Mouse (Mus musculus) forebrain, embryonic 15.5 days (tissue): ENCODE results near the gene Cep162. TPM values are rescaled to one million over a fixed set of nuclear protein-coding genes. Genes with fewer than 3 reads are reported as not detected.
A peak's percentile ranks its signal among the peaks of the same experiment; 100 is the strongest.

Source experiments
- ATAC-seq: fragments of 200-750 bp; cut with Nextera tagmentation; replicated peaks from 2 replicates; pipeline ENCODE4 v1.8.0; 2017; ENCODE audit warnings: mild to moderate bottlenecking, moderate TSS enrichment, moderate library complexity
- H3K27ac ChIP-seq: fragments of 300-500 bp; sonication (generic); replicated peaks from 2 replicates; pipeline ENCODE4 v1.5.1; 2015; ENCODE audit warnings: mild to moderate bottlenecking, inconsistent platforms
- H3K27me3 ChIP-seq: fragments of 300-500 bp; sonication (generic); 2 replicates; pipeline ENCODE4 v1.6.1; 2015; ENCODE audit warnings: inconsistent platforms
- H3K36me3 ChIP-seq: fragments of 300-500 bp; sonication (generic); 2 replicates; pipeline ENCODE4 v1.6.1; 2015; ENCODE audit warnings: mild to moderate bottlenecking, inconsistent platforms
- H3K4me1 ChIP-seq: fragments of 300-500 bp; sonication (generic); 2 replicates; pipeline ENCODE4 v1.6.1; 2015; ENCODE audit warnings: inconsistent platforms
- H3K4me2 ChIP-seq: fragments of 300-500 bp; sonication (generic); replicated peaks from 2 replicates; pipeline ENCODE4 v1.6.1; 2015; ENCODE audit warnings: mild to moderate bottlenecking, inconsistent platforms
- H3K4me3 ChIP-seq: fragments of 300-500 bp; sonication (generic); 2 replicates; pipeline ENCODE4 v1.5.1; 2015; ENCODE audit warnings: mild to moderate bottlenecking, inconsistent platforms
- H3K9ac ChIP-seq: fragments of 300-500 bp; sonication (generic); replicated peaks from 2 replicates; pipeline ENCODE4 v1.6.1; 2015; ENCODE audit warnings: mild to moderate bottlenecking, inconsistent platforms
- H3K9me3 ChIP-seq: fragments of 300-500 bp; sonication (generic); 2 replicates; pipeline ENCODE4 v1.6.1; 2016; ENCODE audit warnings: inconsistent platforms
- WGBS: fragments of 180-500 bp; shearing (Covaris S2); methylation state at CpG from one replicate; pipeline ENCODE4 v1.1.7; 2015; ENCODE audit warnings: mixed read lengths; 5-methylcytosine and 5-hydroxymethylcytosine counted together
- polyA plus RNA-seq: library from polyadenylated mRNA; unstranded; fragments of >200 nt; fragmentation: Nextera tagmentation; extraction: Ambion mirVana; gene quantifications from 2 replicates; pipeline ENCODE4 v1.2.1, GENCODE M21; 2015

Cep162 gene
- polyA plus RNA-seq, 1 experiment from 2014 or later, result 7.1 TPM

DNA sequence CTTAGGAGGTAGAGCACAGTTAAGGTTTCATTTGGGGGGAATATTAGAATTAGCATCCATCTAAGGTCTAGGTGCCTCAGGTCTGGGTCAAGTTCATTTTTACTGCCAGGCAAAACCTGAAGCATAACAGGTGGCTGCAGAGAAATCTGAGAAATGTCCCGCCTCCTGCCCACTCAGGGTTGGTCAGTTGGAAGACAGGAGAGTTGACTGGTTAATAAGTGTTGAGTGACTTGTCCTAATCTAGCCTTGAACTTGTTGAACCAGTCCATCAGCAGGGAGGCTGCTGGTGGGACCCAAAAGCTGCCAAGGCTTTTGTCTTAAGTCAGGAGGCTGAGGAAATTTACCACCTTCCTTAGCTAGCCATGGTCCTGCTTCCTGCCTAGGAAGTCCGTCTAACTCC is 107.4 kb downstream of the Cep162 start:
- no peak overlapping the region for H3K4me3 ChIP-seq
- no peak for ATAC-seq
- H3K9ac ChIP-seq, result no peak overlapping the region
- H3K27me3 ChIP-seq, result peaks cover 27% of the 10 kb centered on the region
- no peak overlapping the region for H3K4me2 ChIP-seq
- 84% methylated on average over 2 of the region's 2 CpGs for WGBS
- H3K4me1 ChIP-seq, result peaks cover 12% of the 10 kb centered on the region
- H3K9me3 ChIP-seq, result no peaks in the 10 kb centered on the region
- H3K27ac ChIP-seq, result no peak overlapping the region
- no peaks in the 10 kb centered on the region for H3K36me3 ChIP-seq

DNA sequence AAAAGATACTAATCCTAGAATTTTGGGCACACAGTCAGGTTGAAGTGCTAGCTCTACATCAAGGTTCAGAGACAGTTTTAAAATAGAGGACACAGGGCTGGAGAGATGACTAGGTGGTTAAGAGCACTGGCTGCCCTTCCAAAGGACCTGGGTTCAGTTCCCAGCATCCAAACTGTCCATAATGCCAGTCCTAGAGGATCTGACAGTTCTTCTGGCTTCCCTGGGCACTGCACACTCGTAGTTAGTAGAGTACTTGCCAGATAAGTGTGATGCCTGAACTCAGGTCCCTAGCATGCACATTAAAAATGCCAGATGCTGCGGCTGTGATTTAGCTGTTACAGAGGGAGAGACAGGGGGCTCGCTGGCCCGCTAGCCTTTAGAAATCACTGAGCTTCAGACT is 108.9 kb downstream of the Cep162 start:
- Histone ChIP-seq H3K36me3 (no peaks in the 10 kb centered on the region), H3K4me2 (no peak overlapping the region), H3K4me1 (peaks cover 12% of the 10 kb centered on the region), H3K27me3 (peaks cover 27% of the 10 kb centered on the region), H3K9ac (no peak overlapping the region), H3K27ac (no peak overlapping the region), H3K4me3 (no peak overlapping the region), H3K9me3 (no peaks in the 10 kb centered on the region)
- 86% methylated on average over 4 of the region's 4 CpGs for WGBS
- no peak for ATAC-seq

DNA sequence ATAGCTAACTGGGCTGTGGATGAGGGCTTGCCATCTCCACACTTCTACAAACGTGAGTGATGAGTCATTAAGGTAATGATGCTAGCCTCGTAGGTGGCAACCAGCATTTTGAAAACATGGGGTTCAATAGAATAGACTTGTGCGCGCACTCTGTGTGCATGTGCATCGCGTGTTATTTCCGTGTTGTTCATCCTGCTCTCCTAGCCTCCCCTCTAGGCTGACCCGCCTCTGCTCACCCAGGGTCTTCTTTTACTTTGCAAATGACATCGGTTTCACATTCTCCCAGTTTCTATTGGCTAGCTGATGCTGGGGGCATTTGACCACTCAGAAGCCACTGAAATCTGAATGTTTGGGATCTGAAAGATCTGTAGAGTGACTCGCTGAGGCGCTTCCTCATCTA is 109.7 kb downstream of the Cep162 start:
- Histone ChIP-seq H3K4me3 (peak overlapping the region; percentile 39; the same call in 1 of the 2 replicates), H3K36me3 (no peaks in the 10 kb centered on the region), H3K4me2 (peak overlapping the region; percentile 71), H3K9ac (no peak overlapping the region), H3K9me3 (no peaks in the 10 kb centered on the region), H3K27ac (no peak overlapping the region), H3K27me3 (peaks cover 27% of the 10 kb centered on the region), H3K4me1 (peaks cover 12% of the 10 kb centered on the region)
- WGBS, result 33% methylated on average over 11 of the region's 11 CpGs
- no peak for ATAC-seq

DNA sequence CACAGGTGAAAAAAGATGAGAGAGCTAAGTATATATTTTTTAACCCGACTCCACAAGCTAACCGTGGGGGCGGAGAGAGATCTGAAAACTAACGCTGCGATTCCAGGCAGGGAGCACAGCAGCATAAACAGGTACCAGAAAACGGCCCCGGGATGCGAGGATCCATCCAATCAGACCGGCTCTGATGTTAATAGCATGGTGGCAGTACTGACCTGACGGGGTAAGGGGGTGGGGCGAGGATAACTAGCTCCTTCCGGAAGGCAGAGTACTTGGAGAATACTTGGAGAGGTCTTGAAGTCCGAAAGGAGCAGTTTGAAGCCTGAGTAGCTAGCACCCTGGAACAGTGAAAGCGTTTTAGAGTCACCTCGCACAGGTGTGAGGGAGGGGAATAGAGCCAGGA is 110.2 kb downstream of the Cep162 start:
- Histone ChIP-seq H3K36me3 (no peaks in the 10 kb centered on the region), H3K9ac (no peak overlapping the region), H3K4me2 (peak overlapping the region; percentile 71), H3K27ac (no peak overlapping the region), H3K9me3 (no peaks in the 10 kb centered on the region), H3K27me3 (peaks cover 27% of the 10 kb centered on the region), H3K4me1 (peaks cover 12% of the 10 kb centered on the region), H3K4me3 (peak overlapping the region; percentile 39)
- no peak for ATAC-seq
- 2% methylated on average over 15 of the region's 15 CpGs for WGBS

DNA sequence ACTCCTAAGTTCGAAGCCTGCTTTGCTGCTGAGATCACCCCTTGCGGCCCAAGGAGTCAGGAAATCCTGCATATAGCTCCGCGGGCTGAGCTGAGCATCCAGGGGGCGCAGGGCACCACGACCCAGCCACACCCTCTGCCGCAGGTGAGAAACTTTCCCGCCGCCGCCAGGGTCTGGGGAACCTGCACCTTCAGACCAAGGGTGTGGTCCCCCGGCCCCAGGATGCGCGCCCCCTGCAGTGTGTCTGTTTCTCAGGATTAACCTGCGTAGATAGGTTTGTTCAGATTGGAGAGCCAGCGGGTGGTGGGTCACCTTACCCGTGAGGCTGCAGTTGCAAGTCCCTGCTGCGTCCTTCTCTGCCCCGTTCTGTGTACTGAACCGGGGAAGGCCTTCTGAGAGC is 110.8 kb downstream of the Cep162 start:
- H3K4me1 ChIP-seq, result peaks cover 12% of the 10 kb centered on the region
- ATAC-seq, result peak; percentile 61

DNA sequence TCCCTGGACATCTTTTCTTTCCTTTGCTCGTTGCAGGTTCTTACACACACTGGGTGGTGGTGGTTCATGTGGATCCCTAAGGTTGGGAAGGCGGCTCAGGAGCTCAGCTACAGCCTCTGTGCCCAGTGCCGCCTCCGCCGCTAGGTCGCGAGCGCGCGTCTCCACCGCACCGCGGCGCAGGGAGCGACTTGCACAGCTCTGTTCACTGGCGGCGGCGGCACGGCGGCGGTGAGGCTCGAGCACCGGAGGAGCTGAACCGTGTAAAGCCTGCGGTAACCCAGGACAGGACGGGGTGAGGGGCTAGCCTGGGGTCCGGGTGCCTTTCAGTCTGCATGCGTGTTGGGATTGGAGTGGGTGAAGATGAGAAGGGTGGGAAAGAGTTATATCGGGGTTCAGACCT is 111.2 kb downstream of the Cep162 start, which contains the start of gene Mrap2:
Mrap2 (plus strand) TSS at position 201 of the 400 bp plus-strand sequence.
- peak; percentile 97 for ATAC-seq
- Histone ChIP-seq H3K36me3 (no peaks in the 10 kb centered on the region), H3K4me2 (peak within 1 kb of the TSS; percentile 71), H3K4me3 (peak within 1 kb of the TSS; percentile 39), H3K27me3 (peaks cover 27% of the 10 kb centered on the region), H3K27ac (no peak within 1 kb of the TSS), H3K4me1 (peaks cover 12% of the 10 kb centered on the region), H3K9me3 (no peaks in the 10 kb centered on the region), H3K9ac (peak within 1 kb of the TSS; percentile 38; the same call in 1 of the 2 replicates)
- under 1% methylated on average over 29 of the region's 29 CpGs for WGBS

More for the DNA sequence above, 110.8 kb downstream of the Cep162 start:
- Histone ChIP-seq H3K4me3 (peak overlapping the region; percentile 39), H3K27me3 (peaks cover 27% of the 10 kb centered on the region), H3K9ac (peak overlapping the region; percentile 38; the same call in 1 of the 2 replicates), H3K36me3 (no peaks in the 10 kb centered on the region), H3K4me2 (peak overlapping the region; percentile 71), H3K27ac (no peak overlapping the region), H3K9me3 (no peaks in the 10 kb centered on the region)
- WGBS, result under 1% methylated on average over 19 of the region's 19 CpGs

DNA sequence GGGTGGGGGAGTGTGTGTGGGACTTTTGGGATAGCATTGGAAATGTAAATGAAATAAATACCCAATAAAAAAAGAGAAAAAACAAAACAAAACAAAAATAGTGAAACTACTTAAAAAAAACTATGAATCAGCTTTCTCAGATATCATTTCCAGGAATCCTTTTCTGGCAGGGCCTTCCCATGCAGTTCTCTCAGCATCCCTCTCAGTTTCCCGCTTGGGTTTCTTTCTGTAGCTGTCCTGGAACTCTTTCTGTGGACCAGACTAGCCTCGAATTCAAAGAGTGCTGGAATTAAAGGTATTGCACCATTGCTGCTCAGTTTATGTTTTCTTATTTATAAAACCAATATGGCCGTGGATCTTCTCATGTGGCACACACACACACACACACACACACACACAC is 112.3 kb downstream of the Cep162 start:
- Histone ChIP-seq H3K9me3 (no peaks in the 10 kb centered on the region), H3K27ac (no peak overlapping the region), H3K4me1 (peaks cover 12% of the 10 kb centered on the region), H3K4me3 (no peak overlapping the region), H3K27me3 (peaks cover 27% of the 10 kb centered on the region), H3K36me3 (no peaks in the 10 kb centered on the region), H3K9ac (no peak overlapping the region), H3K4me2 (no peak overlapping the region)
- WGBS, result 87% methylated on average over 3 of the region's 3 CpGs
- no peak for ATAC-seq

Other genes starting within 250 kb of the Cep162 start
- 5.8 and 6.8 TPM in 2 replicates for gene Ripply2, start 240.0 kb downstream of the Cep162 start, polyA plus RNA-seq
- 70.3 and 76.9 TPM in 2 replicates for gene Cyb5r4, start 233.5 kb downstream of the Cep162 start, polyA plus RNA-seq
- gene Mrap2, start 111.2 kb downstream of the Cep162 start, polyA plus RNA-seq, result 0.72 and 1.1 TPM in 2 replicates